Mouse (Mus musculus) brain, embryonic 14.5 days (tissue): ENCODE measurements around the gene Itga9. TPM values are rescaled to one million over a fixed set of nuclear protein-coding genes. Genes with fewer than 3 reads are reported as not detected.

Experiments
- DNase-seq: peaks from one replicate; pipeline ENCODE4 v3.0.0-alpha.2; 2011; ENCODE audit warnings: low read depth
- CTCF ChIP-seq: fragments of 200-500 bp; IDR thresholded peaks from 2 replicates; pipeline ENCODE4 v1.5.1; 2012; ENCODE audit warnings: inconsistent platforms, mild to moderate bottlenecking, moderate library complexity, borderline replicate concordance; ENCODE audit not compliant: insufficient read depth, insufficient read length; ENCODE audit errors: extremely low read depth
- POLR2A ChIP-seq: fragments of 200-500 bp; IDR thresholded peaks from 2 replicates; pipeline ENCODE4 v1.6.1; 2012; ENCODE audit warnings: mild to moderate bottlenecking, inconsistent platforms, borderline replicate concordance; ENCODE audit not compliant: poor library complexity, insufficient read depth, insufficient read length, severe bottlenecking; ENCODE audit errors: extremely low read depth
- polyA plus RNA-seq: library from polyadenylated mRNA; depleted of rRNA; stranded (reverse); fragments of >200 nt; gene quantifications from 2 replicates; pipeline ENCODE4 v1.2.3, GENCODE M21; 2012

The Itga9 gene
- polyA plus RNA-seq, 1 experiment, result 3.0 TPM

DNA sequence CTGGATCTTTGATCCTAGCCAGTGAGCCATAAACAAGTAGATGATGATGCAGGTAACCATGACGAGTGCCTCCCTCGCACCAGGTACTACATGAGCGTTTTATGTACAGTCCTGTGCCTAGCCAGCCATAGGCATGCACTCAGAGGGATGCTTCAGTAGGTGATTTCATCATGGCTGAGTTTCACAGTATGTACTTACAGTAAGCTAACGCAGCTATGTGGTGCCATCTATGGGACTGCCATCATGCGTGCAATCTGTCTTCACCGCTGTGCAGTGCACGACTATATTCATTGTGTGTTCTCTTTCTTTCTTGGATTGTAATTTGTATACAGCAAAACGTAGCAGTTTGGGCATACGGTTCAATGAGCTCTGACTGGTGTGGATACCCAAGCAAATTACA, 77.9 kb downstream of the Itga9 start:
- no peak for TF ChIP-seq POLR2A
- TF ChIP-seq CTCF, result peak; percentile 36; the same call in 1 of the 2 replicates
- DNase-seq, result peak; percentile 31

DNA sequence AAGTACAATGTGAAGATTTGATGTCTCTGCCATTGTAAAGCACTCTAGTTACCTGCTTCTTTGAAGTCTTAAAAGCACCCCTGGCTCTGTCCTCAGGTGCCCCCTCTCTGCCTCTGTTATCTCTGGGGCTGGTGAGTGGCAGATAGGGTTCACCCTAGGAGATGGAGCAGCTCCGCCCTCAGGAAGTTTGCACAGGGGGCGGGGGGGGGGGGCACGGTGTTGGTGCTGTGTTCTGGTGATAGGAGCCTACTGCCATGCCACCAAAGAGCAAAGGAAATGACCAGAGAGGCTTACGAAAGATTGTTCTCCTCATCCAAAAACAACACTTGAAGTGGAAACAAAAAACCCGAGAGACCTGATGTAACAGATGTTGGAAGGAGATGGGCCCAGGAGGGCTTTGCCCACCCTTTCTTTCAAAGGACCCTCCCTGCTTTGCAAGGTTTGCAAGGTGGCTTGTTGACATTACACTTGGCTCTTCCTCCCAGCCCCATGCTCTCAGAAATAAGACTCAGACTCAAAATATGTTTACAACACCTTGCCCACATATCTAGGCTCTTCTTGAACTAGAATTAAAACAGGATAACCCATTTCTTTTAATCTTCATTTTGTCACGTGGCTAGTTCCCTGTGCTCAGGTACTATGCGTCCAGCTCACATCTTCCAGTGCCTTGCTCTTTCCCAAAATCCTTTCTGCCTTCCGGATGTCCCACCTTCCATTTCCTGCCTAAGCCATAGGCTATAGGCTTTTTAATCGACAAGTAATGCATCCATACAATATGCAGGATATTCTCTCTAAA, 79.9 kb downstream of the Itga9 start:
- DNase-seq, result no peak
- TF ChIP-seq CTCF (no peak), POLR2A (no peak)

DNA sequence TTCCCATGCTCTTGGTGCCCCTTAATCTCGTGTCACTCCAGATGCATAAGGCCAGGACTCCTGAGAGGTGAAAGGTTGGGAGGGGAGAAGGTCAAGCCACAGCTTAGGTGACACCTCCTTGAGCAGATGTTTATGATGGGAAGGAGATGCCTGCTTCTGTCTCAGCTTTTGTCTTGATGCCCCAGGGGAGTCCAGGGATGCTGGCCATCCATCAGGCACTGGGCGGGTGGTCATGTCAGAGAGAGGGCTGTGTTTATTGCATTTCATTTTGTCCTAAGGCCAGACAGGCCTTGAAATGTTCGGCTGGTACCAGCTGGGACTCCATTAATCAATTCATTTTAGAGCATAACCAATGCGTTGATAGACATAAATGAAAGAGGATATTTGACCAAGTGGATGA, 81.8 kb downstream of the Itga9 start:
- no peak for DNase-seq
- TF ChIP-seq CTCF (no peak), POLR2A (no peak)

DNA sequence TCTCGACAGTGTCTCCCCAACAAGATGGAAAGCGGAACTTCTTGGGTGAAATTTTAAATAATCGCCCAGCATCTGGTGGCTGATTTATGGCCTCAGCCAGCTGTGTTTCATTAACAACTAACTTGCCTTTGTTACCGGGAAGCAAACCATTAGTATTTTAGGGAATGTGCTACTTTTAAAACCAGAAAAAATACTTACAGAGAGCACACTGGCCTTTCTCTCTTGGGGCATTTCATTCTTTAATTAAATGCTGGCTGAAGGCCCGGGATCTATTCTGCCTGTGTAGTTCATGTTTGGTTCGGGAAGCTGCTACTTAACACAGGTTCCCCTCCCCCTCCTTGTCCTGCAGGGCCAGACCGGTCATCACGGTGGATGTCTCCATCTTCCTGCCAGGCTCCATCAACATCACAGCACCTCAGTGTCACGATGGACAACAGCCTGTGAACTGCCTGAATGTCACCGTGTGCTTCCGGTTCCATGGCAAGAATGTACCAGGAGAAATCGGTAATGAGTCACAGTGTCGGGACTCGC, 82.5 kb downstream of the Itga9 start:
- TF ChIP-seq POLR2A (no peak), CTCF (no peak)
- DNase-seq, result peak; percentile 74

DNA sequence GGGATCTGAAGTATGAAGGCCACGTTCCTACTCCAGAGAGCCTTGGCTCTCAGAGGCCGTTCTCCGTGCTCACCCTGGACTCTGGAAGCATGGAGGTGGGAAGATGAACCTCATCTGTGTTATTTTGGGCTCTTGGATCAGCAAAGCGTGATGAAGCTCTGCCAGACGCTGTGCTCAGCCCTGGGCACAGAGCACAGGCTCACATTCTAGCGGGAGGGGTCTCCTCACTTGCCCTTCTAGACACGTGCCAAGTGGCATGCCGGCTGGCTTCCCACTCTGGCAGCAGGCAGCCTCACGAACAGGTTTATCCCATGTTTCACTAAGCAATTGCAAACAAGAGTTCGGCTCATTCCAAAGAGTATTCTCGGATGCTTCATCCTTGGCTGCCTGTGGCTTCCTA, 86.8 kb downstream of the Itga9 start:
- DNase-seq, result peak; percentile 73

DNA sequence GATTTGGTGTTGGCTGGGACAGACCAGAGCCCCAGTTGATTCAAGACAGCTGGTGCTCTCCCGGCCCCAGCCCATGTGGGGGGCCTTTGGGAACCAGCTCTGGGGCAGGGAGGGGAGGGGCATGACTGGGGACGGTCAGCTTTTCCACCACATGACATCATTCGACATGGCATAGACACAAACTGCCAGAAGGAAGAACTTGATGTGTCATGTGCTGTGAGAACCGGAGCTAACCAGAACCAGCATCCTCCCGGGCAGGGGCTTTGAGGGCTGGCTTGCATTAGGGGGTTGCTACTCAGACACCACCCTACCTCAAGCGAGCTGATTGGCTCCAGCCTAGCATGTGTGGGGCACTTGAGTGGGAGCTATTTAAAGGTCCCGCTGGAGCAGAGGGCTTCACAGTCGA, 87.9 kb downstream of the Itga9 start:
- DNase-seq, result no peak
- TF ChIP-seq POLR2A (no peak), CTCF (no peak)

More for the DNA sequence above, 86.8 kb downstream of the Itga9 start:
- TF ChIP-seq POLR2A (no peak), CTCF (no peak)

DNA sequence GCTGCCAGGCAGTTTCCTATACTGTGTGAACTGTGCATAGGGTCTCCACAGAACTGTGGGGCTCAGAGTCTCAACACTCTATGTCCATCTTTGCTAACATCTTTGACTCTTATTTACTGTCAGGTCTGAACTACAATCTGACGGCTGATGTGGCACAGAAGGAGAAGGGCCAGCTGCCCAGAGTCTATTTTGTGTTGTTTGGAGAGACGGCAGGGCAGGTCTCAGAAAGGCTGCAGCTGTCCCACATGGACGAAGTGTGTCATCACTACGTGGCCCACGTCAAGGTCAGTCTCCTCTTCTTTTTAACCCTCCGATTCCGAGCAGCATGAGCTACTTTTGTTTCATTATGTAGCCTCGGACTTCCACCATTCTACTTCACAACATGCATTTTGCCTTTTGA, 91.7 kb downstream of the Itga9 start:
- no peak for DNase-seq
- TF ChIP-seq CTCF (no peak), POLR2A (no peak)

DNA sequence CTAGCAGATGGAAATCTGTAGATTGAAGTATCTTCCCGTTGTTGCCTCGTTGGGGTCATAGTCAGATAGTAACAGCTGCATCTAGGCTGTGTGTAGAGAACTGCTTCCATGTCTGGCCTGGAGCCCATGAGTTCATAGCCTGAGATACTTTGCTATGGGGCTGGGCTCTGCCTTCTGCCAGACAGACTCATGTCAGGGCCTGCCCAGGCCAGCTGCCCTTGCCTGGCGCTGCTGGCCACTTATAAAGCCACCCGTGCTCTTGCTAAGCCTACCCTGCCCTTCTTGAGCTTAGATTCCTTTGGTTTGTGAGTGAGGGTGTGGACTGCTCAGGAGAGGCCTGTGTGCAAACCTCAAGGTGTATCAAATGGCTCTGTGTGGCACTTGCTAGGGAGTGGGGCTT, 93.2 kb downstream of the Itga9 start:
- TF ChIP-seq CTCF (no peak), POLR2A (no peak)
- no peak for DNase-seq

DNA sequence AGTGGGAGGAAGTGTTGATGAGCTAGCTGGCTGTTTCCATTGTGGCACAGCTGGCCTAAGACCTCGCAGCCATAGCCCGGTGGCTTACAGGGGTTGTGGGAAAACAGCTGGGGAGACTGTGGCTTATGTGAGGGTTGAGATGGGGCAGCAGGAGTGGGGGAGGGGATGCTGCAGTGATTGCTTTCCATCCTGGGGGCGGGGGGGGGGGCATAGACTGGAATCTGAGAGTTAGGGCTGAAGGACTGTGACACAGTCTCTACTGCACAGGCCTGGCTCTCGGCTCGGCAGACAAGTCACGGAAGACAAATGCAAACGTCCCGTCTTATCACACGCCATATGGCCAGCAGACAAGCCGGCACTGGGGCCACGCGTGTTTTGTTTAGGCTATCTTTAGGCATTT, 94.4 kb downstream of the Itga9 start:
- no peak for DNase-seq
- TF ChIP-seq CTCF, result no peak
- no peak for TF ChIP-seq POLR2A

DNA sequence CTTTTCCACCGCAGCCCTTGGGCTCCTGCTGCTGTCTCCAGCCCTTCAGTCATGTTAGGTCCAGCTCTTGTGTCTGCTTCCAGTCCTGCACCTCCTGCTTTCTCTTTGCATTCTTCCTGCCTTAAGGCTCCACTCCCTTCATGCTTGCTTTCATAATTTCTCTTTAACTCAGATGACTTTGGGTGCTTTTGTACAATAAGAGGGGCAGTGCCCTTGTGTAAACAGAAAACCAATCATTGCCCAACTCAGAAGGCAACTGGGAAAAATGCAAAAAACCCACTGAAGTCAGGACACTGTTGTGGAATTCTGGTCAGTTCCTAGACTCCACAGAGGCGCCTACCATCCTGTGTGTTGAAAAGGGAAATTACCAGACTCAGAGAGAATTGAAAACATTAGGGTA, 95.3 kb downstream of the Itga9 start:
- TF ChIP-seq CTCF (no peak), POLR2A (no peak)
- no peak for DNase-seq

DNA sequence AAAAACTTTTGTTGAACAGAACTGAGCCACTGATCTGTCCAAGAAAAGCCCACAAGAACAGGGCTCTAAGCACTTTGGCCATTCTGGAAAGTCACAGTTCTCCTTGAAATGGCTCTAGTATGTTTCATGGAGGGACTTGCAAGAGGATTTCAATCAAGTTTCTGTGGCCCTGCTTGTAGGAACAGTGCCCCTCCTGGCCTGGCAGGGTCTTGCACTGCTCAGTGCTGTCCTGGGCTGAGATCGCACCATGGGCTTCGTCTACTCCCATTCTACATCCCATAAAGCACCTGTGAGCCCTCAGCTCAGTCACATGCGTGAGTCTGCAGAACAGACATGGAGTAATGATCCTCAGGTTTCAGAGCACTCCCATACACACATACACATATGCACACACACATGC, 96.7 kb downstream of the Itga9 start:
- TF ChIP-seq POLR2A (no peak), CTCF (peak; percentile 28; the same call in 1 of the 2 replicates)
- no peak for DNase-seq

DNA sequence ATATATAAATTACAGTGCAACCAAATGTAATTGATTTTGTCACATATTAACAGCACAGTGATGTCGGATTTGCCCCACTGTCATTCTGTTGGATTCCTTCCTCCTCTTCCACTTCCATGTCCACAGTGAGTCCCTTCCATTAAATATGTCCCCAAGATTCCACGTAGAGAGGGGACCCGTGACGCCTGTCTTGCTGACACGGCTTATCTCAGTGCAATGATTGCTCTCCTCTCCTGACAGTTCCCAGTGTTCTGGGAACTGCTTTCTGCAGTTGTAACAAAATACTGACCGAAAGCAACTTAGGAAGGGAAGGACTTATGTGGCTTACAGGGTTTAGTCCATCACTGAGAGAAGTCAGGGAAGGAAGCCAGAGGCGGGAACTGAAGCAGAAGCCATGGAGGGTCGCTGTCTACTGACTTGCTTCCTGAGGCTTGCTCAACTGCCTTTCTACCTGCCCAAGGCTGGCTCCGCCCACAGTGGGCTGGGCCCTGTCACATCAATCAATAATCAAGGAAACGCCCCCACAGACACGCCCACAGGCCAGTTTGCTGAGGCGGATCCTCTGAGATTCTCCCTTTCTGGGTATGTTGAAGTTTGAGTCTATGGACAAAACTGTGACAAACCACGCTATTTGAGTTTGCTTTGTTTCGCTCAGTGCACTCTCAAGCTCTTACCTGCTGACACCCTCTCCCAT, 99.0 kb downstream of the Itga9 start:
- no peak for TF ChIP-seq POLR2A
- TF ChIP-seq CTCF, result no peak
- no peak for DNase-seq

DNA sequence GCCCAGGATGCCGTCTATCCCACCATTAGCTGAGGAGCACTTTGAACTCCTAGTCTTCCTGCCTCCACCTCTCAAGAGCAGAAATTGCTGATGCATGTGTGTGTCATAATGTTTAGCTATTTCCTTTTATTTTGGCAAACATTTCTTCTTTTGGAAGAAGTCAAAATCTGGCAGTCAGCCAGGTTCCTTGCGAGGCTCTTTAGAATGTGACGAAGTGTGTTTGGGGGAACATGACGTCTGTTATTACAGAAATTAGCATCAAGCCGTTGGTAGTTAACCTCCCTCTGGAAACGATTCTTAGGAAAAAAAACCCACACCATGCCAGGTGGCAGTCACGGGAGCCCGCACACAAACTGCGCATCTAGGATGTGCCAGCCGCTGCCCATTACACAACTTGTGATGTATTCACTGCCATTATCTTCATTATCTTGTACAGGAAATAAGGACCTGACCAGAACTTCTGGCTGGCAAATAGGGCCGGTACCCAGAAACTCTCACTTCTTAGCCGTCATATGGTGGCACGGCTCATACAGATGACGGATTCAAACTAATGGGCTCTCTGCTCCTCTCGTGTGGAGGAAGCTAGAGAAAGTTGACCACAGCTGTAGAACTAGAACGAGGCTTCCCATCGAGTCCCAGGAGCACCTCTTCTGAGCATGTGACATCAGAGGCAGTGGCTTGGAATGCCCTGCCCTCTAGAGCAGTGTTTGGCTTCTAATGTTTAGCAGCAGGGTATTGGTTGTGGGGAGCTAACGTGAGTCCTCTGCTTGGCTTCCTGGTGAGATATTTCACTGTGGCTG, 99.9 kb downstream of the Itga9 start:
- no peak for TF ChIP-seq CTCF
- no peak for TF ChIP-seq POLR2A
- peak; percentile 91 for DNase-seq
